Mouse (Mus musculus): ENCODE measurements around the gene Lrrtm4. TPM values are rescaled to one million over a fixed set of nuclear protein-coding genes. Genes with fewer than 3 reads are reported as not detected.

Lrrtm4 gene
- total RNA-seq, 1 experiment = not detected

DNA sequence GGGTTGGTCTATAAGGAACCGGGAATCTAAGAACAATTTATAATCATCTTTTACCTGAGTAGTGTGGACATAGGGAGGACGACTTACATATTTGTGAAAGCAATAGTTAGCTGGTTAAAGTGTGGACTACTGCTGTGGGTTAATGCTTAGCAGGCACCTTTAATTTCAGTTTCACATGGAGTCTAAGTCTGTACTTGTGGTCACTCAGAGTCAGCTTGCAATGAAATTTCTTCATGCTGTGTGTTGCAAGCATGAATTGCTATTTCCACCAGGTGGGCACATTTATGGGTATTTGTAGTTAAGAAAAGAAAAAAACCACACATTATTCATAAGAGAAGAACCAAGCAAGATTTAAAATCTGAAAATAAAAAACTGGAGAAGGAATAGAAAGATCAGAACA lies 558.5 kb downstream of the Lrrtm4 start:
- H3K9me3 ChIP-seq (ENCODE audit: control insufficient read depth, insufficient read depth, low read depth, low read length) = no peaks in the 10 kb centered on the region
- in situ Hi-C loops (cut with MboI; ENCODE audit: low sequenced_read_pairs in 2 of 2, unreplicated experiment in 2 of 2) = no loop called here
- DNase-seq (ENCODE audit: low read depth, low spot score) = no peak
- H3K4me1 ChIP-seq (ENCODE audit: control insufficient read depth in 2 of 2, insufficient read depth in 2 of 2, low read length in 2 of 2, poor library complexity in 1 of 2) = no peaks in the 10 kb centered on the region
- H3K4me3 ChIP-seq (ENCODE audit: insufficient read depth in 1 of 2, low read depth in 1 of 2, low read length in 2 of 2, poor library complexity in 1 of 2, severe bottlenecking in 1 of 2) = no peak overlapping the region
- no peaks in the 10 kb centered on the region for H3K36me3 ChIP-seq (ENCODE audit: control insufficient read depth, insufficient read depth, low read length, poor library complexity, severe bottlenecking)
- no peak overlapping the region for H3K27ac ChIP-seq (ENCODE audit: insufficient read depth, low read depth, low read length, poor library complexity, severe bottlenecking)
- TF ChIP-seq CHD2 (IDR thresholded peaks at IDR 0.05; ENCODE audit: low read depth, low read length) = no peak
- no peak for TF ChIP-seq HCFC1 (IDR thresholded peaks at IDR 0.05; ENCODE audit: borderline replicate concordance, insufficient read depth, low read length)
- no peak for TF ChIP-seq ZNF384 (IDR thresholded peaks at IDR 0.05; ENCODE audit: low read depth, low read length)
- no peak for TF ChIP-seq ZC3H11A (IDR thresholded peaks at IDR 0.05; ENCODE audit: borderline replicate concordance, low read depth, low read length)
- no peak overlapping the region for H3K9ac ChIP-seq (ENCODE audit: insufficient read depth, low read depth, low read length, poor library complexity, severe bottlenecking)

DNA sequence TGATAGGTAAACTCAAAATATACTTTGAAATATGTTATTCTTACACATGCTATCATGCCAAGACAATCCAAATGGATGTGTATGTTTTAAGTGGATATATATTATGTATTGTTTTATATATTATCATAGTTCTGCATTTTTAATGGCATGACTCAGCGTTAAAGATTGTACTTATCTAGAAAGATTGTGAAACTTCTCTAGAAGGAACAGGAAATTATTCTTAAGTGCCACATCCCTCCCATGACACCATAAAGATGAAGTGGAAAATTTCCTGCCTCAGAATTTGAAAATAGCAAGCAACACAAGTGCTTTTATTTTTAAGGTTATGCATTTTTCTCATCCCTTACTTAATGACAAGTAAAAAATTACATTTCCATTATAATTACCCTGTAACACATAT lies 563.5 kb downstream of the Lrrtm4 start:
- Histone ChIP-seq H3K9ac (ENCODE audit: insufficient read depth, low read depth, low read length, poor library complexity, severe bottlenecking) (no peak overlapping the region), H3K9me3 (ENCODE audit: control insufficient read depth, insufficient read depth, low read depth, low read length) (no peaks in the 10 kb centered on the region), H3K4me3 (ENCODE audit: insufficient read depth in 1 of 2, low read depth in 1 of 2, low read length in 2 of 2, poor library complexity in 1 of 2, severe bottlenecking in 1 of 2) (no peak overlapping the region), H3K27ac (ENCODE audit: insufficient read depth, low read depth, low read length, poor library complexity, severe bottlenecking) (no peak overlapping the region), H3K4me1 (ENCODE audit: control insufficient read depth in 2 of 2, insufficient read depth in 2 of 2, low read length in 2 of 2, poor library complexity in 1 of 2) (no peaks in the 10 kb centered on the region), H3K36me3 (ENCODE audit: control insufficient read depth, insufficient read depth, low read length, poor library complexity, severe bottlenecking) (no peaks in the 10 kb centered on the region)
- in situ Hi-C loops (cut with MboI; ENCODE audit: low sequenced_read_pairs in 2 of 2, unreplicated experiment in 2 of 2) = no loop called here
- no peak for DNase-seq (ENCODE audit: low read depth, low spot score)
- TF ChIP-seq ZC3H11A (IDR thresholded peaks at IDR 0.05; ENCODE audit: borderline replicate concordance, low read depth, low read length) (no peak), CHD2 (IDR thresholded peaks at IDR 0.05; ENCODE audit: low read depth, low read length) (no peak), HCFC1 (IDR thresholded peaks at IDR 0.05; ENCODE audit: borderline replicate concordance, insufficient read depth, low read length) (no peak), MAFK (IDR thresholded peaks at IDR 0.05; ENCODE audit: insufficient read depth, low read depth, low read length) (no peak), ZNF384 (IDR thresholded peaks at IDR 0.05; ENCODE audit: low read depth, low read length) (no peak)

DNA sequence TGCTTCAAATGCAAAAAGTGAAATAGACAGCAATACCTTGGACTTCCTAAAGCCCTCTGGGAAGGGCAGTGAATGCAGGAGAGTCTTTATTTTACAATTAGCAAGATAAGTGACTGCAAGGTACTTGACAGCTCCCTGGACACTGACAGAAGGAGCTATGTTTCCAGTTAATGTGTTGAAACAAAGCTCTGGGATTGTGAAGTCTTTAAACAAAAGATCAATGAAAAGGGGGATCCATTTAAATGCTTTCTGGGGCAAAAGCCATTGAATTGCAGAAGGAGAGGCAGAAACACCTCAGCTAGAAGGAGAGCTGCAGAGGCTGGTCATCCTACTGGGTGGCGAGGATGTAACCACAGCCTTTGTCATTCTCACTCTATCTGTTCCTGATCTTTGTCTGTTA lies 571.1 kb downstream of the Lrrtm4 start:
- Histone ChIP-seq H3K36me3 (ENCODE audit: control insufficient read depth, insufficient read depth, low read length, poor library complexity, severe bottlenecking) (no peaks in the 10 kb centered on the region), H3K9me3 (ENCODE audit: control insufficient read depth, insufficient read depth, low read depth, low read length) (no peaks in the 10 kb centered on the region), H3K4me3 (ENCODE audit: insufficient read depth in 1 of 2, low read depth in 1 of 2, low read length in 2 of 2, poor library complexity in 1 of 2, severe bottlenecking in 1 of 2) (no peak overlapping the region), H3K4me1 (ENCODE audit: control insufficient read depth in 2 of 2, insufficient read depth in 2 of 2, low read length in 2 of 2, poor library complexity in 1 of 2) (peaks cover 0 to 3% of the 10 kb centered on the region in 2 experiments; a peak in 2 of 4 replicates), H3K27ac (ENCODE audit: insufficient read depth, low read depth, low read length, poor library complexity, severe bottlenecking) (no peak overlapping the region; the same call in 1 of the 2 replicates), H3K9ac (ENCODE audit: insufficient read depth, low read depth, low read length, poor library complexity, severe bottlenecking) (no peak overlapping the region)
- peak; percentile 47 for DNase-seq (ENCODE audit: low read depth, low spot score)
- in situ Hi-C loops (cut with MboI; ENCODE audit: low sequenced_read_pairs in 2 of 2, unreplicated experiment in 2 of 2) = no loop called here
- TF ChIP-seq CHD2 (IDR thresholded peaks at IDR 0.05; ENCODE audit: low read depth, low read length) (no peak), MAFK (IDR thresholded peaks at IDR 0.05; ENCODE audit: insufficient read depth, low read depth, low read length) (no peak), ZC3H11A (IDR thresholded peaks at IDR 0.05; ENCODE audit: borderline replicate concordance, low read depth, low read length) (no peak), ZNF384 (IDR thresholded peaks at IDR 0.05; ENCODE audit: low read depth, low read length) (no peak), HCFC1 (IDR thresholded peaks at IDR 0.05; ENCODE audit: borderline replicate concordance, insufficient read depth, low read length) (no peak)

GRCm38 (mm10) chr6:80619508-80619907 lies 600.8 kb downstream of the Lrrtm4 start:
- TF ChIP-seq MAFK (IDR thresholded peaks at IDR 0.05; ENCODE audit: insufficient read depth, low read depth, low read length) = 0 out of 2 replicates have a peak, but pooled peaks have one; percentile 8
- no peak for TF ChIP-seq HCFC1 (IDR thresholded peaks at IDR 0.05; ENCODE audit: borderline replicate concordance, insufficient read depth, low read length)
- no peak for TF ChIP-seq ZNF384 (IDR thresholded peaks at IDR 0.05; ENCODE audit: low read depth, low read length)
- no peak for TF ChIP-seq ZC3H11A (IDR thresholded peaks at IDR 0.05; ENCODE audit: borderline replicate concordance, low read depth, low read length)
- TF ChIP-seq CHD2 (IDR thresholded peaks at IDR 0.05; ENCODE audit: low read depth, low read length) = no peak
- H3K36me3 ChIP-seq (ENCODE audit: control insufficient read depth, insufficient read depth, low read length, poor library complexity, severe bottlenecking) = no peaks in the 10 kb centered on the region
- H3K4me3 ChIP-seq (ENCODE audit: insufficient read depth in 1 of 2, low read depth in 1 of 2, low read length in 2 of 2, poor library complexity in 1 of 2, severe bottlenecking in 1 of 2) = no peak overlapping the region
- no peak for DNase-seq (ENCODE audit: low read depth, low spot score)
- H3K4me1 ChIP-seq (ENCODE audit: control insufficient read depth in 2 of 2, insufficient read depth in 2 of 2, low read length in 2 of 2, poor library complexity in 1 of 2) = no peaks in the 10 kb centered on the region
- H3K27ac ChIP-seq (ENCODE audit: insufficient read depth, low read depth, low read length, poor library complexity, severe bottlenecking) = no peak overlapping the region
- in situ Hi-C loops (cut with MboI; ENCODE audit: low sequenced_read_pairs in 2 of 2, unreplicated experiment in 2 of 2) = no loop called here
- H3K9me3 ChIP-seq (ENCODE audit: control insufficient read depth, insufficient read depth, low read depth, low read length) = no peaks in the 10 kb centered on the region
- H3K9ac ChIP-seq (ENCODE audit: insufficient read depth, low read depth, low read length, poor library complexity, severe bottlenecking) = no peak overlapping the region

Measured in ES-E14 (cell line).